Mouse (Mus musculus): ENCODE data around the gene Ttc21b. TPM values are rescaled to one million over a fixed set of nuclear protein-coding genes. Genes with fewer than 3 reads are reported as not detected.
"Not testable (repeated sequence)": the region's sequence is repeated elsewhere in the genome, so short reads cannot be mapped to it uniquely, and the experiment has no call there.

Gene Ttc21b
- polyA plus RNA-seq, 1 experiment = 7.0 TPM

DNA sequence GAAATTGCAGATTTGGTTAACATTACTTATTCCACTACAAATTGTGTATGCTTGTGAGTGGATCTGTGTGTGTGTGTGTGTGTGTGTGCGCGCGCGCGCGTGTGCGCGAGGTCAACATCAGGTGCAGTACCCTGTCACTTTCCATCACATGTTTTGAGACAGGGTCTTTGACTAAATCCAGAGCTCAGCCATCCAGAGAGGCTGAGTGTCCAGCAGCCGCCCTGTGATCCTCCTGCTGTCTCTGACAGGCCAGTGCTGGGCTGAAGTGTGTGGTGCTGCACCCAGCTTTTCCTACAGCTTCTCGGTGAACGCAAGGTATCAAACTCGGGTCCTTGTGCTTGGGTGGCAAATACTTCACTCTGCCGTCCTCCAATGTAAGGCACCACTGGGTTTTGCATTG is 47.1 kb downstream of the Ttc21b start:
- no peak for TF ChIP-seq POLR2A (IDR thresholded peaks at IDR 0.05; ENCODE audit: low read depth, low read length)
- no peak for TF ChIP-seq CTCF (conservative IDR thresholded peaks at IDR 0.05; ENCODE audit: insufficient read depth, insufficient read length, low read depth, low read length)
- peaks cover 3% of the 10 kb centered on the region; the same call in 1 of the 2 replicates for H3K4me1 ChIP-seq (ENCODE audit: control insufficient read depth, insufficient read depth, low read length)
- DNase-seq = no peak
- H3K27ac ChIP-seq (ENCODE audit: insufficient read depth, low read depth, low read length) = no peak overlapping the region
- H3K27me3 ChIP-seq (replicated peaks; ENCODE audit: control insufficient read depth, insufficient read depth, low read length) = no peaks in the 10 kb centered on the region
- WGBS = 94% methylated on average over 13 of the region's 13 CpGs
- no peak overlapping the region for H3K4me3 ChIP-seq (ENCODE audit: insufficient read depth, low read depth, low read length)
- H3K36me3 ChIP-seq (ENCODE audit: control insufficient read depth, insufficient read depth, low read length) = no peaks in the 10 kb centered on the region

DNA sequence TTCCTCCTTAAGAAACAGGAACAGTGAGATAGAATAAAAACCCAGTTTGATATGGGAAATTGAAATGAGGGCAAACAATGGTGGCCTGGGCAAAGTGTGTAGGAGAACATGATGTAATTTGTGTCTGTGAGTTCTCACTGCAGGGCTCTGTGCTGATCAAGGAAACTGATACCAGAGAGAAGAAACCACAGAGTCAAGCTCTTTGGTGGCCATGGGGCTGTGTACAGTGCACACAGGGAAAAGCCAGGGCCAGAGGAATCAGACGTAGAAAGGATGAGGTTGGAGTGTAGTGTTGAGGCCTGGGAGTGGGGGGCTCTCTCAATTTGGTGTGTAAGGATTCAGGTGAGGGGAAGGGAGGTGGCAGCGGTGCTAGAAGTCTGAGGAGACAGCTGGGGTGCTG is 49.6 kb downstream of the Ttc21b start:
- Histone ChIP-seq H3K27me3 (replicated peaks; ENCODE audit: control insufficient read depth, insufficient read depth, low read length) (no peaks in the 10 kb centered on the region), H3K4me3 (ENCODE audit: insufficient read depth, low read depth, low read length) (no peak overlapping the region), H3K36me3 (ENCODE audit: control insufficient read depth, insufficient read depth, low read length) (no peaks in the 10 kb centered on the region), H3K27ac (ENCODE audit: insufficient read depth, low read depth, low read length) (no peak overlapping the region), H3K4me1 (ENCODE audit: control insufficient read depth, insufficient read depth, low read length) (peaks cover 4% of the 10 kb centered on the region; the same call in 1 of the 2 replicates)
- DNase-seq = no peak
- TF ChIP-seq CTCF (conservative IDR thresholded peaks at IDR 0.05; ENCODE audit: insufficient read depth, insufficient read length, low read depth, low read length) = no peak
- no peak for TF ChIP-seq POLR2A (IDR thresholded peaks at IDR 0.05; ENCODE audit: low read depth, low read length)
- WGBS = 91% methylated on average over 2 of the region's 2 CpGs

DNA sequence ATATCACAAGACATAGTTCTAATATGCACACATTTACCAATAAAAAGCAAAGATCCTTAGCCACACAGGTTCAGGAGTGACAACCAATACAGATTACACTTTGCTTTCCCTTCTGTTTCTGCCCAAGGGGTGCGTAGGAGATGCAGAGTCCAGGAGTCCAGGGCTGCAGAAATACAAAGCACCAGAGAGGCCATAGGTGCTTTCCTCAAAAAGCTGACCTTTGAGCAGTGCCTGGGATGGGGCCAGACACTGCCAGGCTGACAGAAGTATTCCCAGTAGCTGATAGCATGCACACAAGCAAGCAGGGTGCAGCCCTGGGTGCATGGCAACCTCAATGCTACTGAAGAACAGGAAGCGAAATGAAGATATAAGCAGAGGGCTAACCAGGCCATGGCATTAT is 52.2 kb downstream of the Ttc21b start:
- DNase-seq = peak; percentile 90
- Histone ChIP-seq H3K4me1 (ENCODE audit: control insufficient read depth, insufficient read depth, low read length) (peaks cover 4% of the 10 kb centered on the region; the same call in 1 of the 2 replicates), H3K4me3 (ENCODE audit: insufficient read depth, low read depth, low read length) (no peak overlapping the region), H3K36me3 (ENCODE audit: control insufficient read depth, insufficient read depth, low read length) (no peaks in the 10 kb centered on the region), H3K27ac (ENCODE audit: insufficient read depth, low read depth, low read length) (no peak overlapping the region), H3K27me3 (replicated peaks; ENCODE audit: control insufficient read depth, insufficient read depth, low read length) (no peaks in the 10 kb centered on the region)
- no peak for TF ChIP-seq CTCF (conservative IDR thresholded peaks at IDR 0.05; ENCODE audit: insufficient read depth, insufficient read length, low read depth, low read length)
- TF ChIP-seq POLR2A (IDR thresholded peaks at IDR 0.05; ENCODE audit: low read depth, low read length) = no peak
- WGBS = 67% methylated on average over 2 of the region's 2 CpGs

DNA sequence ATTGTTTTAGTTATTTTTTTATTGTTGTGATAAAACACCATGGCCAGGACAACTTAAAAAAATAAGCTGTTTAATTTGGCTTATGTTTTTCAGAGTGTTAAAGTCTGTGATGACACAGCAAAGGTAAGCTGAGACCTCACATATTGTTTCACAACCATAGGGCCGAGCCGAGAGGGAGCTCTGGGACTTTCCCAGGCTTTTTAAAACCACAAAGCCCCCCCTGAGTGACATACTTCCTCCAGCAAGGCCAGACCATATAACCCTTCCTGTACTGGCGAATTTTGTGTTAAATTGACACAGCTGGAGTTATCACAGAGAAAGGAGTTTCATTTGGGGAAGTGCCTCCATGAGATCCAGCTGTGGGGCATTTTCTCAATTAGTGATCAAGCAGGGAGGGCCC is 56.2 kb downstream of the Ttc21b start:
- no peak for TF ChIP-seq POLR2A (IDR thresholded peaks at IDR 0.05; ENCODE audit: low read depth, low read length)
- no peak for TF ChIP-seq CTCF (conservative IDR thresholded peaks at IDR 0.05; ENCODE audit: insufficient read depth, insufficient read length, low read depth, low read length)
- Histone ChIP-seq H3K27ac (ENCODE audit: insufficient read depth, low read depth, low read length) (no peak overlapping the region), H3K36me3 (ENCODE audit: control insufficient read depth, insufficient read depth, low read length) (no peaks in the 10 kb centered on the region), H3K4me1 (ENCODE audit: control insufficient read depth, insufficient read depth, low read length) (peaks cover 4% of the 10 kb centered on the region; the same call in 1 of the 2 replicates), H3K27me3 (replicated peaks; ENCODE audit: control insufficient read depth, insufficient read depth, low read length) (no peaks in the 10 kb centered on the region), H3K4me3 (ENCODE audit: insufficient read depth, low read depth, low read length) (no peak overlapping the region)
- 70% methylated on average over 3 of the region's 3 CpGs for WGBS
- DNase-seq = no peak

GRCm38 (mm10) chr2:66191691-66192100 is 64.7 kb downstream of the Ttc21b start:
- Histone ChIP-seq H3K27ac (ENCODE audit: insufficient read depth, low read depth, low read length) (no peak overlapping the region), H3K4me3 (ENCODE audit: insufficient read depth, low read depth, low read length) (peak overlapping the region; percentile 10; the same call in 1 of the 2 replicates)

GRCm38 (mm10) chr2:66190157-66190556 is 66.3 kb downstream of the Ttc21b start:
- no peak for TF ChIP-seq CTCF (conservative IDR thresholded peaks at IDR 0.05; ENCODE audit: insufficient read depth, insufficient read length, low read depth, low read length)
- TF ChIP-seq POLR2A (IDR thresholded peaks at IDR 0.05; ENCODE audit: low read depth, low read length) = no peak
- no peaks in the 10 kb centered on the region for H3K4me1 ChIP-seq (ENCODE audit: control insufficient read depth, insufficient read depth, low read length)
- no peaks in the 10 kb centered on the region for H3K27me3 ChIP-seq (replicated peaks; ENCODE audit: control insufficient read depth, insufficient read depth, low read length)
- WGBS = 96% methylated on average over 5 of the region's 5 CpGs
- H3K27ac ChIP-seq (ENCODE audit: insufficient read depth, low read depth, low read length) = no peak overlapping the region
- H3K36me3 ChIP-seq (ENCODE audit: control insufficient read depth, insufficient read depth, low read length) = no peaks in the 10 kb centered on the region
- H3K4me3 ChIP-seq (ENCODE audit: insufficient read depth, low read depth, low read length) = no peak overlapping the region
- no peak for DNase-seq

More at GRCm38 (mm10) chr2:66191691-66192100, 64.7 kb downstream of the Ttc21b start:
- Histone ChIP-seq H3K27me3 (replicated peaks; ENCODE audit: control insufficient read depth, insufficient read depth, low read length) (no peaks in the 10 kb centered on the region), H3K36me3 (ENCODE audit: control insufficient read depth, insufficient read depth, low read length) (no peaks in the 10 kb centered on the region), H3K4me1 (ENCODE audit: control insufficient read depth, insufficient read depth, low read length) (no peaks in the 10 kb centered on the region)
- TF ChIP-seq CTCF (conservative IDR thresholded peaks at IDR 0.05; ENCODE audit: insufficient read depth, insufficient read length, low read depth, low read length) (no peak), POLR2A (IDR thresholded peaks at IDR 0.05; ENCODE audit: low read depth, low read length) (no peak)
- DNase-seq = no peak
- WGBS = 63% methylated on average over 13 of the region's 13 CpGs

- H3K36me3 ChIP-seq (ENCODE audit: control insufficient read depth, insufficient read depth, low read length) = not testable (repeated sequence)
- WGBS = 98% methylated on average over 12 of the region's 12 CpGs
Measured at GRCm38 (mm10) chr2:66189197-66189596, 67.2 kb downstream of the Ttc21b start.

GRCm38 (mm10) chr2:66187520-66187919 is 68.9 kb downstream of the Ttc21b start:
- no peaks in the 10 kb centered on the region for H3K4me1 ChIP-seq (ENCODE audit: control insufficient read depth, insufficient read depth, low read length)
- no peaks in the 10 kb centered on the region for H3K27me3 ChIP-seq (replicated peaks; ENCODE audit: control insufficient read depth, insufficient read depth, low read length)
- DNase-seq = peak; percentile 54
- no peaks in the 10 kb centered on the region for H3K36me3 ChIP-seq (ENCODE audit: control insufficient read depth, insufficient read depth, low read length)
- no peak for TF ChIP-seq POLR2A (IDR thresholded peaks at IDR 0.05; ENCODE audit: low read depth, low read length)
- TF ChIP-seq CTCF (conservative IDR thresholded peaks at IDR 0.05; ENCODE audit: insufficient read depth, insufficient read length, low read depth, low read length) = no peak
- no peak overlapping the region for H3K4me3 ChIP-seq (ENCODE audit: insufficient read depth, low read depth, low read length)
- no peak overlapping the region for H3K27ac ChIP-seq (ENCODE audit: insufficient read depth, low read depth, low read length)
- 42% methylated on average over 6 of the region's 6 CpGs for WGBS

More at GRCm38 (mm10) chr2:66189197-66189596, 67.2 kb downstream of the Ttc21b start:
- H3K27me3 ChIP-seq (replicated peaks; ENCODE audit: control insufficient read depth, insufficient read depth, low read length); H3K27ac ChIP-seq (ENCODE audit: insufficient read depth, low read depth, low read length); H3K4me1 ChIP-seq (ENCODE audit: control insufficient read depth, insufficient read depth, low read length); DNase-seq; H3K4me3 ChIP-seq (ENCODE audit: insufficient read depth, low read depth, low read length): not testable (repeated sequence)
